Mouse (Mus musculus): Measurements from ENCODE around the gene Ccno. TPM values are rescaled to one million over a fixed set of nuclear protein-coding genes. Genes with fewer than 3 reads are reported as not detected.
A peak's percentile ranks its signal among the peaks of the same experiment; 100 is the strongest.
"Not testable (repeated sequence)": the region's sequence is repeated elsewhere in the genome, so short reads cannot be mapped to it uniquely, and the experiment has no call there.

Ccno gene
- total RNA-seq, 4 experiments from 2014 or later, result 4.3 to 6.1 (median 5.1) TPM

DNA sequence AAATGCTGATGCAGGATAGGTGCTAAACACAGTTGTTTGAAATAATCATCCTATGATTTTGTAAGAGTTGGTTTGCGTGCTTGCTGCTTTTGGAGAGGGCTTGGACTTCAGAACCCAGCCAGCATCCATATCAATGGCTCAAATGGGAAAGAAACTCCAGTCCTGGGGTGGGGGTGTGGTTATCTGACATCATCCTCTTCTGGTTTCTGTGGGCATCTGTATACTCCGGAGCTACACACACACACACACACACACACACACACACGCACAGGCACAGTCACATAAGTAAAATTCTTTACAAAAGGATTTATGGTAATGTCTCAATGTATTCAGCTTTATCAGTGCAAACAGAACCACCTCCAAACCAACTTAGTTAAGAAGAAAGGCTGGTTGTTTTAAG, 12.5 kb downstream of the Ccno start:
- no peak for DNase-seq (ENCODE audit: low spot score in 2 of 2)

DNA sequence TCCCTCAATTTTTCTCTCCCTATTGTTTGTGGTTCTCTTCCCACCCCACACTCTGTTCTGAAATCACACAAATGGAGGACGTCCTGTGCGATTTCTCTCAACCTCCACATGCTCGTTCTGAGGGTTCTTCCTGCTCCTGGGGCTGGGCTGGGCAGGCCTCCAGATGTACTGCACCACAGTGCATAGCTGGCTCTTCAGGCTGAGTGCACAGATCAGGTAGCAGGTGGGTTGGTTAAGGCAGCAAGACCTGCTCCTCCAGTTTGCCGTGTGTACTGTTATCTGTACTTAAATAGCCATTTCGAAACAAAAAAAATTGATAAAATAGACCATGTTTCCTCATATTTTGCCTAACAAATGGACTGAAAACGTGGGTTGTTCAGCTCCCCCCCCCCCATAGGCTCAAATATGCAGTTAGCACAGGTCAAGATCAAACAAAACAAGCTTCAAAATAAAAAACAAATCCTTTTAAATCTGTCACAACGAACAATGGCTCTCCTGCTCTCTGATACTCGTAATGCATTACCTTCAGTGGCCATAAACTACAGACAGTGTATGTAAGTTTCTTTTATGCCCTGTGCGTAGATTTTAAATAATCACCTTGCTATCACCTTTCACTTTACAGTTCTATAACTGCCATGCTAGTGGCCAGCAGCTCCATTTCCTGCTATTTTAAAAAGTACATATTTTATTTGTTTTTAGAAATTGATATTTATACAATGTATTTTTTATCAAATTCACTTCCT, 13.1 kb downstream of the Ccno start:
- DNase-seq (ENCODE audit: low spot score in 2 of 2), result no peak

GRCm38 (mm10) chr13:113012683-113013082, 25.1 kb downstream of the Ccno start:
- no peak for DNase-seq (ENCODE audit: low spot score in 2 of 2)

DNA sequence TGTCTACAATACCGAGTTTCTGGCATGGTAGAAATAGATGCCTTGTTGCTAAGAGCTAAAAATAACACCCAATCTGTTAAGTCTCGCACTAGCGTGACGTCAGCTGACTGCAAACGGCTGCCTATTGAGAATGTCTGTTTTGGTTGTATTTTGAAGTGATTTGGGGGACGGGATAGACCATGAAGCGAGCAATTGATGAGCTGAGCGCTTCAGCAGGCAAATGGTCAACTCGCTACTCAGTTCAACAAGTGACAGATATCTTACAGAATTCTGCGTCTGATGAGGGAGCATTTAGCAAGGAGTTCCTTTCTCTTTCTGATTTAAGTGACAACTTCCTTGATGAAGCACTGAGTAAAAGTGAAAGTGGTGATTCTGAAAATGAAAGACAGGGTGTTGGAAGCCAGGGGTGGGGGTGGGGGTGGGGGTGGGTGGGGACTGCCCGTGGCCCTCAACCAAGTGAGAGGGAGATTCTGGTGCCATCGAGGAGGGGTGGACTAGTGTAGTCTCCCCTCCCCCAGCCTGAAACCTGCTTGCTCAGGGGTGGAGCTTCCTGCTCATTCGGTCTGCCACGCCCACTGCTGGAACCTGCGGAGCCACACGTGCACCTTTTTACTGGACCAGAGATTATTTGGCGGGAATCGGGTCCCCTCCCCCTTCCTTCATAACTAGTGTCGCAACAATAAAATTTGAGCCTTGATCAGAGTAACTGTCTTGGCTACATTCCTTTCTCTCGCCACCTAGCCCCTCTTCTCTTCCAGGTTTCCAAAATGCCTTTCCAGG, 25.8 kb downstream of the Ccno start:
- not testable (repeated sequence) for DNase-seq (ENCODE audit: low spot score in 2 of 2)

DNA sequence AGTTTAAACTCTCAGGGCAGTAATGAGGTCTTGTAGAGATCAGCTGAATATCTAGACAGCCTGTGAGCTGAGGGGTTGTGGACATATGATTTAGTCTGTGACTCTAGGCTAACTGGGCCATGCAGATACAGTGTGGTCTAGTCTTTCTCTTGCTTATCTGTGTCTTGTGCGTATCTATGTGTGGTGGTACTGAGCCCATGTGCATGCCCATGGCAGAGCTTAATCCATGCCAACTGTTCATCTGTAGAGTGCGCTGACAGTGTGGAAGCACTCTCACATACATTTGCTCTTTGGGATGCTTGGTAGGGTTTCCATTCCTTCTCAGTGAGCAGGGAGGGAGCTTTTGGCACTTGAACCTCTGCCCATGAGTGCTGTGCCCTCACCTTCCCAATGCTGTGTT, 33.9 kb downstream of the Ccno start:
- no peak for DNase-seq (ENCODE audit: low spot score in 2 of 2)

GRCm38 (mm10) chr13:113022467-113022866, 34.9 kb downstream of the Ccno start:
- DNase-seq (ENCODE audit: low spot score in 2 of 2), result no peak

DNA sequence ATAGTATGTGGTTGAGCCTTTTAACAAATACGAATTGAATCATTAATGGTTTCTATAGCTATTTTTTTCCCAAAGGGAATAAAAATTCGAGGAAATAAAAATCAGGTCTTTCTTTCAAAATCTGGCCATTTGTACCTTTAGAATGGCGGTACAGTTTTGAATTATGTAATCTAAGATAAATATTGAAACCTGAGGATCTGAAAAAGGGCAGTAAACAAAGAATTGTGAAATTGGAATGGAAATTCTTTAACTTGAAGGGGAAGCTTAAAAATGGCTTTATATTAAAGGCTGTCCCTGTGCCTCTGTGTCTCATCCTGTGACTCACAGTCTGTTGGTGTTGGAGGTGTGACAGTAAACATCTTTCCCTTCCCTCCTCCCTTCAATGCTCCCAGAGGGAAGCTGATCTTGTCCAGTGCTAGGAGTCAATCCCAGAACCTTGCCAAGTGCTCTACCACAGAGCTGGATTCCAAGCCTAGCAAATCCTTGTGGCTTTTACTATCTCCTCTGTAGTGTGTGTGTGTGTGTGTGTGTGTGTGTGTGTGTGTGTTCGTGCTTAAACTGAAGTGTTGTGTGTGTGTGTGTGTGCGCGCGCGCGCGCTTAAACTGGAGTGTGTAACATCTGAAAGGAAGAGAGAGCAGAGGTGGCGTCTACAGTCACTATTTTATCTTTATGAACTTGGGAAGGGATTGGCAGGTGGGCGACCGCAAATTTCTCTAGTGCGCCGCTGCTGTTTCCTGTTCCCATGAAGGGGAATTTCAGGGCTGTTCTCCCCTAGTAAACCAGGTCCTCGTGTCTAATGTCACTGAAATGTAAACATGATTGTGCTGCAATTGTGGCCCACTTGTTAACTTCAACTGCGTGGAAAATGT, 35.9 kb downstream of the Ccno start:
- no peak for DNase-seq (ENCODE audit: low spot score in 2 of 2)

DNA sequence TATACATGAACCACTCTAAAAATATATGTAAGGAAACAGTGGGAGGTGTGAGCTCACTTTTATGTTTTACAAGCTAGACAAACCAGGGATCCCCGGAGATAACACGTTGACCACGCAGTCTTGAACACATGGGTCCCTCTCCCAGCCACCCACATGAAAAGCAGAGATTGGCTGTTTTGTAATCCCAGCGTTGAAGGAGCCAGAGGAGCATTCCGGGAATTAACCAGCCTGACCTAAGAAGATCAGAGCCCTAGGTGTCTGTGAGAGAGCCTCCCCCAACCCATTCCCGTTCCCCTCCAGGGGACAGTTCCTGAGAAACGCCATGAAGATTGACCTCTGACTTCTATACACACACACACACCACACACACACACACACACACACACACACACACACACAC, 43.7 kb downstream of the Ccno start:
- no peak for DNase-seq (ENCODE audit: low spot score in 2 of 2)

GRCm38 (mm10) chr13:113031792-113032571, 44.4 kb downstream of the Ccno start:
- DNase-seq (ENCODE audit: low spot score in 2 of 2), result peak in 1 of 2 experiments; percentile 26

DNA sequence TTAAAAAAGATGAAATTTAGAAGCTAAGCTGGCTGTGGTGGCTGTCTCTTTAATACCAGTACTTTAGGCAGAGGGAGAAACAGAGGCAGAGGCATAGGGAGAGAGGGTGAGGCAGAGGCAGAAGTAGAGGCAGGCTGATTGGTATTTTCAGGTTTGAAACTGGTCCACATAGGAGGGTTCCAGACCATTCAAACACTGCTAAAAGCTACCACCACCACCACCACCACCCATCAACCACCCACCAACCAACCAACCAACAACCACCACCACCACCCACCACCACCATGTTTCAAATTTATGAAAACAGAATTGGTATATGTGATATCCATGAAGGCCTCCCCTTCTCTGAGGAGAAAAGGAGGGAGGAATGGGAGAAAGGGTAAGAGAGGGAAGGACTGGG, 45.2 kb downstream of the Ccno start:
- no peak for DNase-seq (ENCODE audit: low spot score in 2 of 2)

DNA sequence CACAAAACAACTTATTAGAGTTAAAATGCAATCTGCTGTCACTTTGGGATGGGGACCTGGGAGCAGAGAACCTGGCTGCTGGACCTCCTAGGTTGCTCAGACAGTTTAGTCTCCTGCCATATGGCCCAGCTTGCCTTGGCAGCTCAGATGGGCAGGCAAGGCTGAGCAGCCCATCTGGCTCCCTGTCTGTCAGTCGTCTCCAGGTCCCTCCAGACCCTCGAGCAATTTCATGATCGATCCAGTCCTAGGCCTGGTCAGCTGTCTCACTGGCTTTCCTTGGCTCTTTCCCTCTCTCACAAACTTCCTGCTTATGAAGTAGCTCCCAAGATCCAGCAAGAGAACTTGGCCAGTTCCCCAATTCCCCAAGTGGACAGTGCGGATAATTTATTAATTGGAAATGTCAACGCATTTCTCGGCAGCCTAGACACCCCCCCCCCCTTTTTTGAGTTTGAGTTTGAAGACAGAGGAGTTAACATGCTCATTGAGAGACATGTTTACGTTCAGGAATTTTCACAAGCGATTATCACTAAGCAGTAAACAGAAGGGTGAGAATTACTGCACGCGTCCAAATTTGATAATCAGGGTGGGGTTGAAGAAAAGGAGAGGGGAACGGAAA, 46.8 kb downstream of the Ccno start:
- no peak for DNase-seq (ENCODE audit: low spot score in 2 of 2)

GRCm38 (mm10) chr13:113034950-113035421, 47.4 kb downstream of the Ccno start, which contains the start of gene Cdc20b:
TSS of gene Cdc20b (plus strand) at chr13:113035111.
- DNase-seq (ENCODE audit: low spot score in 2 of 2), result peak in 1 of 2 experiments; percentile 21

- peak; percentile 63 to 69 for DNase-seq (ENCODE audit: low spot score in 2 of 2)
Measured at GRCm38 (mm10) chr13:113035852-113036251, 48.2 kb downstream of the Ccno start.

Small RNAs within 50 kb of the gene (microRNA-seq; reads per million reads assigned to microRNA genes)
- gene Mir449a (34.8 to 46.5 reads per million in 2 experiments), gene Mir449b (0 reads per million in 2 experiments), gene Mir449c (0.25 to 0.64 reads per million in 2 experiments)

Other genes starting within 250 kb of the Ccno start
- 10 to 100 TPM; 26.0 to 29.0 (median 28.6) TPM for gene Plpp1, start 187.0 kb upstream of the Ccno start, total RNA-seq (2022)
- 10 to 100 TPM; 43.6 to 53.4 (median 51.7) TPM for gene Mtrex, start 60.4 kb upstream of the Ccno start, total RNA-seq (2022)
- 10 to 100 TPM; 22.3 to 25.7 (median 23.6) TPM for gene Dhx29, start 60.3 kb upstream of the Ccno start, total RNA-seq (2022)
- gene Mcidas, start 6.0 kb downstream of the Ccno start, total RNA-seq (2022), result under 1 TPM; 0.45 to 0.63 (median 0.60) TPM
- under 1 TPM in 1 of 4 experiments, not detected in 3; 0.51 TPM for gene Cdc20b, start 47.3 kb downstream of the Ccno start, total RNA-seq (2022)
- gene Gpx8, start 58.6 kb downstream of the Ccno start, total RNA-seq (2022), result 1 to 10 TPM; 6.2 to 7.6 (median 6.7) TPM
- gene Gzma, start 113.2 kb downstream of the Ccno start, total RNA-seq (2022), result not detected
- gene Esm1, start 221.9 kb downstream of the Ccno start, total RNA-seq (2022), result under 1 TPM in 2 of 4 experiments, not detected in 2; 0.20 to 0.21 TPM
- under 1 TPM in 3 of 4 experiments, not detected in 1; 0.25 to 0.43 (median 0.38) TPM for gene Gzmk, start 238.1 kb downstream of the Ccno start, total RNA-seq (2022)

Data from layer of hippocampus, adult 8-10 months (tissue).